Mouse (Mus musculus) spleen, adult 2 months (tissue): ENCODE measurements around the gene Fam3a.

ENCODE experiments used
- CTCF ChIP-seq: fragments of 200-500 bp; IDR thresholded peaks from 2 replicates; pipeline ENCODE4 v1.5.1; 2011; ENCODE audit warnings: mild to moderate bottlenecking, inconsistent platforms; ENCODE audit not compliant: insufficient read depth, insufficient read length, insufficient replicate concordance; ENCODE audit errors: extremely low read depth
- POLR2A ChIP-seq: fragments of 200-500 bp; IDR thresholded peaks from 2 replicates; pipeline ENCODE4 v1.6.1; 2011; ENCODE audit warnings: low read depth, low read length, inconsistent platforms

DNA sequence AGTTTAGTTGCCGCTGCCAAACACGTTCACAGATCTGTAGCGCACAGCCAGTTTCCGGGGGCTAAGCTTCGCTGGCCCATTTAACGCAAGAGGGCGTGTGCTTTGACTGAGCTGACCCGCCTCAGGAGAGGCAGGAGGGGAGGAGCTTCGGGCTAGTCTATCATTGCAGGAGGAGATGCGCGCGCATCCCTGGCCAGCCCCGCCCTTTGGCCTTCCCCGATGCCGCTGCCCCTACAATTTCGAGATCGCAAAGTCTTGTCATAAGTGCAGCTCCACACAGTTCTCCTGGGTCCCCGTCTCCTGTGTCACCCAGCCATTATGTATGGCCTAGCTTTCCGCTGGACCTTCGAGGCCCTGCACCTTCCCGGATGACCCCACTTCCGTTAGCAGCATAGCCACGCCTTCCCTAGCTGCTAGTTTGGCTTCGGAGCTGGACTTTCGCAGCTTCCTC, 35.8 kb upstream of the Fam3a start, which contains the start of gene G6pdx:
- TF ChIP-seq CTCF (no peak), POLR2A (peak; percentile 43)
